Mouse (Mus musculus): ENCODE data around the gene Mcm5. TPM values are rescaled to one million over a fixed set of nuclear protein-coding genes. Genes with fewer than 3 reads are reported as not detected.
A peak's percentile ranks its signal among the peaks of the same experiment; 100 is the strongest.

Gene Mcm5
- 123 and 124 TPM in 2 replicates for polyA plus RNA-seq (2015; fragmentation: Nextera tagmentation; extraction: Ambion mirVana)

GRCm38 (mm10) chr8:75109236-75109967 lies at the start of gene Mcm5:
Gene Mcm5, plus strand, starts transcription at chr8:75109569.
- Histone ChIP-seq H3K4me2 (replicated peaks) (peak within 1 kb of the TSS; percentile 85), H3K27me3 (no peaks in the 10 kb centered on the region), H3K9ac (peak within 1 kb of the TSS; percentile 70), H3K4me3 (replicated peaks) (peak within 1 kb of the TSS; percentile 82), H3K36me3 (peaks cover 34% of the 10 kb centered on the region), H3K4me1 (peaks cover 21% of the 10 kb centered on the region), H3K27ac (replicated peaks) (peak within 1 kb of the TSS; percentile 88), H3K9me3 (replicated peaks) (no peaks in the 10 kb centered on the region)
- peak; percentile 98 for ATAC-seq (ENCODE audit: insufficient number of reproducible peaks, low FRiP score, low TSS enrichment, low read depth)
- WGBS, result under 1% methylated on average over 59 of the region's 59 CpGs

GRCm38 (mm10) chr8:75060022-75060421 lies 49.3 kb upstream of the Mcm5 start:
- Histone ChIP-seq H3K36me3 (peaks cover 23% of the 10 kb centered on the region), H3K9ac (no peak overlapping the region), H3K9me3 (replicated peaks) (no peaks in the 10 kb centered on the region), H3K27ac (replicated peaks) (no peak overlapping the region), H3K4me3 (replicated peaks) (no peak overlapping the region), H3K4me2 (replicated peaks) (no peak overlapping the region), H3K27me3 (no peaks in the 10 kb centered on the region), H3K4me1 (no peaks in the 10 kb centered on the region)
- 66% methylated on average over 6 of the region's 6 CpGs for WGBS
- no peak for ATAC-seq (ENCODE audit: insufficient number of reproducible peaks, low FRiP score, low TSS enrichment, low read depth)

GRCm38 (mm10) chr8:75060815-75061214 lies 48.6 kb upstream of the Mcm5 start:
- Histone ChIP-seq H3K4me3 (replicated peaks) (no peak overlapping the region), H3K27me3 (no peaks in the 10 kb centered on the region), H3K36me3 (peaks cover 29% of the 10 kb centered on the region), H3K9me3 (replicated peaks) (no peaks in the 10 kb centered on the region), H3K27ac (replicated peaks) (no peak overlapping the region), H3K4me2 (replicated peaks) (no peak overlapping the region), H3K4me1 (no peaks in the 10 kb centered on the region), H3K9ac (no peak overlapping the region)
- no peak for ATAC-seq (ENCODE audit: insufficient number of reproducible peaks, low FRiP score, low TSS enrichment, low read depth)
- 86% methylated on average over 2 of the region's 2 CpGs for WGBS

GRCm38 (mm10) chr8:75063290-75063689 lies 46.1 kb upstream of the Mcm5 start:
- Histone ChIP-seq H3K4me2 (replicated peaks) (no peak overlapping the region), H3K4me1 (no peaks in the 10 kb centered on the region), H3K27me3 (no peaks in the 10 kb centered on the region), H3K9ac (no peak overlapping the region), H3K27ac (replicated peaks) (no peak overlapping the region), H3K36me3 (peaks cover 38% of the 10 kb centered on the region), H3K9me3 (replicated peaks) (no peaks in the 10 kb centered on the region), H3K4me3 (replicated peaks) (no peak overlapping the region)
- WGBS, result 55% methylated on average over 3 of the region's 3 CpGs
- no peak for ATAC-seq (ENCODE audit: insufficient number of reproducible peaks, low FRiP score, low TSS enrichment, low read depth)

GRCm38 (mm10) chr8:75064790-75065189 lies 44.6 kb upstream of the Mcm5 start:
- no peaks in the 10 kb centered on the region for H3K9me3 ChIP-seq (replicated peaks)
- no peak overlapping the region for H3K4me2 ChIP-seq (replicated peaks)
- H3K9ac ChIP-seq, result no peak overlapping the region
- no peak for ATAC-seq (ENCODE audit: insufficient number of reproducible peaks, low FRiP score, low TSS enrichment, low read depth)
- no peak overlapping the region for H3K27ac ChIP-seq (replicated peaks)
- no peak overlapping the region for H3K4me3 ChIP-seq (replicated peaks)
- no peaks in the 10 kb centered on the region for H3K4me1 ChIP-seq
- peaks cover 33% of the 10 kb centered on the region for H3K36me3 ChIP-seq
- 84% methylated on average over 3 of the region's 3 CpGs for WGBS
- H3K27me3 ChIP-seq, result no peaks in the 10 kb centered on the region

GRCm38 (mm10) chr8:75067287-75067686 lies 42.1 kb upstream of the Mcm5 start:
- Histone ChIP-seq H3K9me3 (replicated peaks) (no peaks in the 10 kb centered on the region), H3K9ac (no peak overlapping the region), H3K27me3 (no peaks in the 10 kb centered on the region), H3K4me1 (no peaks in the 10 kb centered on the region), H3K36me3 (peaks cover 25% of the 10 kb centered on the region), H3K27ac (replicated peaks) (no peak overlapping the region), H3K4me2 (replicated peaks) (no peak overlapping the region), H3K4me3 (replicated peaks) (no peak overlapping the region)
- no peak for ATAC-seq (ENCODE audit: insufficient number of reproducible peaks, low FRiP score, low TSS enrichment, low read depth)
- 72% methylated on average over 6 of the region's 6 CpGs for WGBS

GRCm38 (mm10) chr8:75070297-75070696 lies 39.1 kb upstream of the Mcm5 start:
- no peak overlapping the region for H3K9ac ChIP-seq
- no peak overlapping the region for H3K4me2 ChIP-seq (replicated peaks)
- WGBS, result 90% methylated on average over 1 of the region's 1 CpGs
- no peak overlapping the region for H3K27ac ChIP-seq (replicated peaks)
- no peaks in the 10 kb centered on the region for H3K4me1 ChIP-seq
- no peaks in the 10 kb centered on the region for H3K9me3 ChIP-seq (replicated peaks)
- H3K4me3 ChIP-seq (replicated peaks), result no peak overlapping the region
- peaks cover 16% of the 10 kb centered on the region; the same call in 1 of the 2 replicates for H3K36me3 ChIP-seq
- H3K27me3 ChIP-seq, result no peaks in the 10 kb centered on the region
- no peak for ATAC-seq (ENCODE audit: insufficient number of reproducible peaks, low FRiP score, low TSS enrichment, low read depth)

- H3K27ac ChIP-seq (replicated peaks), result no peak overlapping the region
- H3K27me3 ChIP-seq, result no peaks in the 10 kb centered on the region
- 0 out of 2 replicates have a peak, but pooled peaks cover 7% of the 10 kb centered on the region for H3K36me3 ChIP-seq
- H3K4me2 ChIP-seq (replicated peaks), result no peak overlapping the region
- no peak overlapping the region for H3K4me3 ChIP-seq (replicated peaks)
- 26% methylated on average over 4 of the region's 4 CpGs for WGBS
- H3K4me1 ChIP-seq, result no peaks in the 10 kb centered on the region
- ATAC-seq (ENCODE audit: insufficient number of reproducible peaks, low FRiP score, low TSS enrichment, low read depth), result peak; percentile 75
- no peak overlapping the region for H3K9ac ChIP-seq
- no peaks in the 10 kb centered on the region for H3K9me3 ChIP-seq (replicated peaks)
These were observed 37.6 kb upstream of the Mcm5 start for GRCm38 (mm10) chr8:75071627-75072346.

GRCm38 (mm10) chr8:75074876-75075275 lies 34.5 kb upstream of the Mcm5 start:
- H3K9ac ChIP-seq, result no peak overlapping the region
- no peak overlapping the region for H3K27ac ChIP-seq (replicated peaks)
- H3K27me3 ChIP-seq, result no peaks in the 10 kb centered on the region
- no peaks in the 10 kb centered on the region for H3K9me3 ChIP-seq (replicated peaks)
- no peaks in the 10 kb centered on the region for H3K4me1 ChIP-seq
- H3K4me2 ChIP-seq (replicated peaks), result no peak overlapping the region
- H3K4me3 ChIP-seq (replicated peaks), result no peak overlapping the region
- ATAC-seq (ENCODE audit: insufficient number of reproducible peaks, low FRiP score, low TSS enrichment, low read depth), result no peak
- 85% methylated on average over 1 of the region's 1 CpGs for WGBS
- H3K36me3 ChIP-seq, result no peaks in the 10 kb centered on the region

GRCm38 (mm10) chr8:75078215-75078614 lies 31.2 kb upstream of the Mcm5 start:
- Histone ChIP-seq H3K27ac (replicated peaks) (no peak overlapping the region), H3K4me3 (replicated peaks) (no peak overlapping the region), H3K4me1 (no peaks in the 10 kb centered on the region), H3K4me2 (replicated peaks) (no peak overlapping the region), H3K9ac (no peak overlapping the region), H3K36me3 (no peaks in the 10 kb centered on the region), H3K9me3 (replicated peaks) (no peaks in the 10 kb centered on the region), H3K27me3 (no peaks in the 10 kb centered on the region)
- ATAC-seq (ENCODE audit: insufficient number of reproducible peaks, low FRiP score, low TSS enrichment, low read depth), result no peak
- WGBS, result 90% methylated on average over 1 of the region's 1 CpGs

DNA sequence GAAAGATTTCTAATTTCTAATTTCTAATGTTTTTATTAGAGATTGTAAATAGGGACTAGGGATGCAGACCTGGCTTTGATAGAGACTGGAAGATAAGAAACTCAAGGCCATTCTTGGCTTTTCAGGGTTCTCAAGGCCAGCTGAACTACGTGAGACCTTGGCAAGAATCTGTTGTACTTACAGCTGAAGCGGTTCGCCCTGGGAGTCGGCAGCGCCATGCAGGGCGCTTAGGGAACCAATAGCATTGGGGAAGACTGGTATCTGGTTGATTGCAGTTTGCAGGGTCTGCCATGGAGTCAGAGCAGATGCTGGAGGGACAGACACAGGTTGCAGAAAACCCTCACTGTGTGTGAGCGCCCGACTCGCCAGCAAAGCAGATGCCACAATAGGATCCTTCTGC lies 30.5 kb upstream of the Mcm5 start:
- H3K4me1 ChIP-seq, result no peaks in the 10 kb centered on the region
- no peak overlapping the region for H3K4me3 ChIP-seq (replicated peaks)
- 92% methylated on average over 9 of the region's 9 CpGs for WGBS
- no peaks in the 10 kb centered on the region for H3K27me3 ChIP-seq
- no peak overlapping the region for H3K27ac ChIP-seq (replicated peaks)
- no peak for ATAC-seq (ENCODE audit: insufficient number of reproducible peaks, low FRiP score, low TSS enrichment, low read depth)
- no peak overlapping the region for H3K4me2 ChIP-seq (replicated peaks)
- no peak overlapping the region for H3K9ac ChIP-seq
- H3K9me3 ChIP-seq (replicated peaks), result no peaks in the 10 kb centered on the region
- no peaks in the 10 kb centered on the region for H3K36me3 ChIP-seq

All from embryonic facial prominence, embryonic 15.5 days (tissue).